Mouse (Mus musculus) cerebellum, adult 2 months (tissue): ENCODE results near the gene Slc7a14.

ENCODE experiments used
- CTCF ChIP-seq: fragments of 200-500 bp; IDR thresholded peaks from 2 replicates; pipeline ENCODE4 v1.5.1; 2011; ENCODE audit warnings: low read depth, mild to moderate bottlenecking, control low read depth, low read length, moderate library complexity, borderline replicate concordance; ENCODE audit not compliant: insufficient read depth
- POLR2A ChIP-seq: fragments of 200-500 bp; IDR thresholded peaks from 2 replicates; pipeline ENCODE4 v1.6.1; 2011; ENCODE audit warnings: low read length, control low read depth, borderline replicate concordance; ENCODE audit not compliant: insufficient read depth

GRCm38 (mm10) chr3:31205167-31205566 is 105.0 kb downstream of the Slc7a14 start:
- TF ChIP-seq CTCF, result no peak
- no peak for TF ChIP-seq POLR2A
